Mouse (Mus musculus) forebrain, embryonic 12.5 days (tissue): Measurements from ENCODE around the gene Ulk4. TPM values are rescaled to one million over a fixed set of nuclear protein-coding genes. Genes with fewer than 3 reads are reported as not detected.
"Not testable (repeated sequence)": the region's sequence is repeated elsewhere in the genome, so short reads cannot be mapped to it uniquely, and the experiment has no call there.

Experiments
- ATAC-seq: fragments of 200-750 bp; cut with Nextera tagmentation; 2 replicates; pipeline ENCODE4 v1.8.0; 2017; ENCODE audit warnings: moderate TSS enrichment; ENCODE audit not compliant: low FRiP score
- H3K27ac ChIP-seq: fragments of 300-500 bp; sonication (generic); 2 replicates; pipeline ENCODE4 v1.5.1; 2016; ENCODE audit warnings: mild to moderate bottlenecking
- H3K27me3 ChIP-seq: fragments of 300-500 bp; sonication (generic); 2 replicates; pipeline ENCODE4 v1.6.1; 2016; ENCODE audit warnings: mild to moderate bottlenecking
- H3K36me3 ChIP-seq: fragments of 300-500 bp; sonication (generic); replicated peaks from 2 replicates; pipeline ENCODE4 v1.6.1; 2016; ENCODE audit warnings: mild to moderate bottlenecking
- H3K4me1 ChIP-seq: fragments of 300-500 bp; sonication (generic); 2 replicates; pipeline ENCODE4 v1.6.1; 2016
- H3K4me2 ChIP-seq: fragments of 300-500 bp; sonication (generic); 2 replicates; pipeline ENCODE4 v1.6.1; 2016; ENCODE audit warnings: mild to moderate bottlenecking, moderate library complexity
- H3K4me3 ChIP-seq: fragments of 300-500 bp; sonication (generic); replicated peaks from 2 replicates; pipeline ENCODE4 v1.5.1; 2016; ENCODE audit warnings: mild to moderate bottlenecking
- H3K9ac ChIP-seq: fragments of 300-500 bp; sonication (generic); 2 replicates; pipeline ENCODE4 v1.6.1; 2016; ENCODE audit warnings: mild to moderate bottlenecking
- H3K9me3 ChIP-seq: fragments of 300-500 bp; sonication (generic); 2 replicates; pipeline ENCODE4 v1.6.1; 2016
- WGBS: fragments of 180-500 bp; shearing (Covaris S2); methylation state at CpG from one replicate; pipeline ENCODE4 v1.1.7; 2016; 5-methylcytosine and 5-hydroxymethylcytosine counted together
- polyA plus RNA-seq: library from polyadenylated mRNA; unstranded; fragments of >200 nt; fragmentation: Nextera tagmentation; extraction: Ambion mirVana; gene quantifications from 2 replicates; pipeline ENCODE4 v1.2.1, GENCODE M21; 2016

The Ulk4 gene
- polyA plus RNA-seq, 1 experiment from 2014 or later: 179 TPM

DNA sequence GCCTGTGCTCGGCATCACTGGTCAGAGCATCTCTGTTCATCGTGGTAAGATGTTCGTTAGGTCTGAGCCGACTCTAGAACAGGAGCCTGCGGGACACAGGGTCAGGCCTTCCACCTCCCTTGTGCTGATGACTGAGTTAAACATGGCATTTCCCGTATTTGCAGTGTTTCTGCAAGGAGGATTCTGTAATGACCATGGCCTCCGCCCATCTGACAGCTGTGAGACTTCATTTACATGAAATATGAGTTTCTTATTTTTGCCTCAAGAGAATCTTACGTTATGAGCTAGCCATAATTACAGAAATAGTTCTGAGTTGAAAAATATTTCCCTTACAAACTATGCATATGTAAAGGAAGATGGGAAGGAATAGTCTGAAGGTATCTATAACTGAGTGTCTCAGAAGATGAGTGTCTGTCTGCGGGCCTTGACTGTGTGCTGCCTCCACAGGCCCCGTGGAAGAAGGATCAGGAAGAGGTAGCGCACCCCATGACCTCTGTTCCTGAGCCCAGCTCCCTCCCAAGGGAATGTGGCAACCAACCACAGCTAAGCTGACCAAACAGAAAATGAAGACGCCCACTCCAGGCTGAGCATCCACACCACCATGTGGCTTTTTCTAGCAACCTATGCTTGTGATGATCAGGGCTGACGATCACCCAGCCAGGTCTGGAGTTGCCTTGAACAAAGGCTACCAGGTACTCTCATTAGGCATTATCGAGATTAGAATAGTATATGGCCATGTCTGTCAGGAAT, 212.2 kb downstream of the Ulk4 start:
- Histone ChIP-seq H3K27me3 (peaks cover 5% of the 10 kb centered on the region; the same call in 1 of the 2 replicates), H3K27ac (no peak overlapping the region), H3K4me2 (no peak overlapping the region), H3K9ac (no peak overlapping the region), H3K9me3 (no peaks in the 10 kb centered on the region), H3K4me3 (no peak overlapping the region), H3K4me1 (peaks cover 21% of the 10 kb centered on the region), H3K36me3 (no peaks in the 10 kb centered on the region)
- WGBS: 84% methylated on average over 14 of the region's 14 CpGs
- ATAC-seq: no peak

DNA sequence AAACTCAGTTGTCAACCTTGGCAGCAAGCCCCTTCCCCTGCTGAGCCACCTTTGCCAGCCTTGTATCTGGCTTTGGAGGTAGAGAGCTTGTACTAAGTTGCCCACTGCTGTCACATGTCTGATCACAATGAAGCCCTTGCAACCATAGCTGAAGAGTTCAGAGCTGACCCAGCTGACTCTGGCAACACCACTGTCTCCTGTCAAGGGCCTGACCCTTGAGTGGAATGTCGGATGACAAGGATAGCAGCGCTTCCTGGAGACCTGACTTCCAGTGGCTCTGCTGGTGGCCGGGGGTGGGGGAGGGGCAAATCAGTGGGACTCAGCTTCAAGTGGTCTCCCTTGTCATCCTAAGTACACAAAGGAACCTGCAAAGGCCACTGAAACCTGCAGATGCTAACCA, 214.3 kb downstream of the Ulk4 start:
- Histone ChIP-seq H3K4me1 (peaks cover 31% of the 10 kb centered on the region), H3K27me3 (peaks cover 5% of the 10 kb centered on the region; the same call in 1 of the 2 replicates), H3K36me3 (no peaks in the 10 kb centered on the region), H3K4me2 (no peak overlapping the region), H3K4me3 (no peak overlapping the region), H3K9ac (no peak overlapping the region), H3K27ac (no peak overlapping the region), H3K9me3 (no peaks in the 10 kb centered on the region)
- ATAC-seq: no peak
- 64% methylated on average over 3 of the region's 3 CpGs for WGBS

DNA sequence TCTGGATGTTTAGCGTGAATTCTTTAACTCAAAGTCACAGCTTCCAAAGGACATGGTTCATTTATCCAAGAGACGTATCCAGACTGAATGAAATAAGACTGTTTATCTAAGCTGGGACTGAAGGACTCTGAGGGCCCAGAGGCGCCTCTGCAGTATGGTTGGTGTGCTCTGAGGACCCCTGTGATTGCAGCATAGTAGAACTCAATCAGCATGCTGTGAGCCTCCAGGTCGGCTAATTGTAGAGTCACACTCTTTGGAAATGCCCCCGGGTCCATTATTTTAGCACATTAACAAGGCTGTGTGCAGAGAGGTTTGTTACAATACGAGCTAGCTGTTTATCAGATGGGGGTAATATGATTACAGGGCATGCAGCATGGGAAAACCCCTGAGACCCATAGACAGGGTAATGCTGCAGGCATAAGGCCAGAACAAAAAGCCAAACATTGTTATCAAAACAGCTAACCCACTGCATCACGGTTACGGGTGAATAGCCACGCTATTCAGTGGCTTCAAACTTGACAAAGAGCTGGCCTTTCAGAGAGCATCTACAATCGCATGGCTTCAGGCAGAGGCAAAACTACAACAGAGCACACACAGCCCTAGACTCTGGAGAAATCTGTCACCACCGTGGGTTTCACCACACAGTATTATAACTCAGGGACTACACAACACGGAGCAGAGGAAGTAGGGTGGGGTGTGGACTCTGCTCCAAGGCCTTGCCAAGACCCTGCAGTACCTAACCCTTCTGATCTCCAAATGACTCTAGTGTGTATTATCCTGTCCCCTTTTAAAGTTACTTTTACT, 215.0 kb downstream of the Ulk4 start:
- 13% methylated on average over 12 of the region's 12 CpGs for WGBS
- H3K36me3 ChIP-seq: no peaks in the 10 kb centered on the region
- peak; percentile 66; the same call in 1 of the 2 replicates for ATAC-seq

DNA sequence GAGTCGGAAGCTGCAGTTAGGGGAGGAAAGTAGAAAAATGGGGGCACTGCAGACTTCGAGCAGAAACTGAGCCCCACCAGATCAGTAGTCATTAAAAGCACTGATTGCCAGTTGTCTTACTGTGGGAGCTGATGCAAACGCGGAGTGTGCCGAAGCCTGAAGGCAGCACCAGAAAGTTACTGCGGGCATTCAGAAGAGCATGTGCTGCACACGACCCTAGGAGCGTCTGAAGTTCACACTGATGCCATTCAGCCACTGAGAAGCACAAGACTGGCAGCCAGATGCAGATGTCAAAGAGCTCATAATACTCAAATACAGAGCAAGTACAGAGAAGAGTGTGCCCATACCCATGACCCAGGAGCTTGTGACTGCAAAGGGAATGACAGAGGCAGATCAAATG, 216.7 kb downstream of the Ulk4 start:
- H3K4me2 ChIP-seq: no peak overlapping the region
- H3K9ac ChIP-seq: no peak overlapping the region
- peaks cover 35% of the 10 kb centered on the region for H3K4me1 ChIP-seq
- H3K27ac ChIP-seq: no peak overlapping the region
- no peak overlapping the region for H3K4me3 ChIP-seq
- H3K27me3 ChIP-seq: peaks cover 5% of the 10 kb centered on the region; the same call in 1 of the 2 replicates
- no peaks in the 10 kb centered on the region for H3K36me3 ChIP-seq
- H3K9me3 ChIP-seq: no peaks in the 10 kb centered on the region
- no peak for ATAC-seq
- 83% methylated on average over 8 of the region's 8 CpGs for WGBS

More for the DNA sequence above, 215.0 kb downstream of the Ulk4 start:
- peak overlapping the region; percentile 21; the same call in 1 of the 2 replicates for H3K27ac ChIP-seq
- no peak overlapping the region for H3K4me3 ChIP-seq
- H3K9me3 ChIP-seq: no peaks in the 10 kb centered on the region
- peaks cover 35% of the 10 kb centered on the region for H3K4me1 ChIP-seq
- peaks cover 5% of the 10 kb centered on the region; the same call in 1 of the 2 replicates for H3K27me3 ChIP-seq
- no peak overlapping the region for H3K9ac ChIP-seq
- H3K4me2 ChIP-seq: peak overlapping the region; percentile 22; the same call in 1 of the 2 replicates

DNA sequence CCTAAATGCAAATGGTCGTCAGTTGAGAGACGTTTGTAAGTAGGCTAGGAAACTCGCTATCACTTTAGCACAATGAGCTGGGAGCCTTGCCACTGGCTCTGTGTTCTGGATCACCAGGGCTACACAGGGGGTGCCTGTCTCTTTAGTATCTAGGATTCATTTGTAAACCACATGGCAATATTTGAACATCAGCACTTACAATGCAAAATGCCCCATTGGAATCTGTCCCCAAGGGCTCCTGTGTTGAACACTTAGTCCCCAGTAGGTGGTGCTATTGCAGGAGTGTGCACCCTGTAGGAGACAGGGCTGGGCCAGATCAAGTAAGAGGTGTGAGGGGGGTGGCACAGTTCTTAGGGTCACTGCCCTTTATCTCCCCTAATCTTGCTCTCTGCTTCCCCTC, 217.7 kb downstream of the Ulk4 start:
- H3K4me3 ChIP-seq: no peak overlapping the region
- H3K27ac ChIP-seq: no peak overlapping the region
- H3K27me3 ChIP-seq: peaks cover under 1% of the 10 kb centered on the region; the same call in 1 of the 2 replicates
- H3K4me2 ChIP-seq: no peak overlapping the region
- no peak overlapping the region for H3K9ac ChIP-seq
- WGBS: 96% methylated on average over 3 of the region's 3 CpGs
- H3K36me3 ChIP-seq: no peaks in the 10 kb centered on the region
- H3K4me1 ChIP-seq: peaks cover 35% of the 10 kb centered on the region
- no peak for ATAC-seq
- no peaks in the 10 kb centered on the region for H3K9me3 ChIP-seq

DNA sequence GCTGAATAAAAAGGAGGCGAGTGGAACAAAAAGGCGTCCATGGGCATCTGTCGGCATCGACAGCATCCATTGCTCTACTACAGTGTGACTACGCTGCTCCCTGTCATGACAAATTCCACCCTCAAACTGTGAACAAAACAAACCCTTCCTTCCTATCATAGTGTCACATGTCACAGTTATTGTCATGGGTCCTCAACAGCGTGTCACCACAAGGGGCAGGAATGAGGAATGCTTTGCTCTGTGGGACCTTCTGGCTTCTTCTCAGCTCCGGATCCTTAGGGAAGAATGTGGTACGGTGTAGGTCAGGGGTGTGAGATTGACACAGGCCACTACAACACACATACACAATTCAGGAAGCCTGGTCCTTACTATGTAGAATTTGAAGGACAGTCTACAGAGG, 218.5 kb downstream of the Ulk4 start:
- Histone ChIP-seq H3K4me3 (no peak overlapping the region), H3K9me3 (no peaks in the 10 kb centered on the region), H3K27me3 (no peaks in the 10 kb centered on the region), H3K36me3 (no peaks in the 10 kb centered on the region), H3K27ac (0 out of 2 replicates have a peak overlapping the region, but pooled peaks have one; percentile 8), H3K9ac (no peak overlapping the region), H3K4me1 (peaks cover 35% of the 10 kb centered on the region), H3K4me2 (no peak overlapping the region)
- no peak for ATAC-seq
- WGBS: 82% methylated on average over 8 of the region's 8 CpGs

DNA sequence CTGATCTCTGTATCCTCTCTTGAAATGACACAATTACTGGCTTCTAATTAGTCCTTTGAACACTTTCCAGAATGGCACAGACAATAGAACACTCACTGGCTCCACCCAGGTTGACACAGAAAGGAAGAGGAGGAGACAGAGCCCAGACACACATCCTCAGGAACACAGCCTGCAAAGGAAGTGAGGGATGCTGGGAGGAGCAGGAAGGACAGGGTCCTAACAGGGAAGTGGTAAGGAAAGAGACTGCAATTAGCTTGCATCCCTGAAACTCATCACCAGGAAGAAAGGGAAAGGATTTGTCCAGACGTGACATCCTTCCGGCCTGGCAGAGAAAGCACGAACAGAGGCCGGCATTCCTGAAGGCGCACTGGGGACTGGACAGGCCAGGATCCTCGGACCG, 218.9 kb downstream of the Ulk4 start:
- Histone ChIP-seq H3K4me2 (no peak overlapping the region), H3K36me3 (no peaks in the 10 kb centered on the region), H3K9ac (no peak overlapping the region), H3K4me3 (no peak overlapping the region), H3K27ac (no peak overlapping the region), H3K9me3 (no peaks in the 10 kb centered on the region), H3K4me1 (peaks cover 34% of the 10 kb centered on the region), H3K27me3 (no peaks in the 10 kb centered on the region)
- WGBS: 79% methylated on average over 7 of the region's 7 CpGs
- ATAC-seq: 0 out of 2 replicates have a peak, but pooled peaks have one; percentile 46

DNA sequence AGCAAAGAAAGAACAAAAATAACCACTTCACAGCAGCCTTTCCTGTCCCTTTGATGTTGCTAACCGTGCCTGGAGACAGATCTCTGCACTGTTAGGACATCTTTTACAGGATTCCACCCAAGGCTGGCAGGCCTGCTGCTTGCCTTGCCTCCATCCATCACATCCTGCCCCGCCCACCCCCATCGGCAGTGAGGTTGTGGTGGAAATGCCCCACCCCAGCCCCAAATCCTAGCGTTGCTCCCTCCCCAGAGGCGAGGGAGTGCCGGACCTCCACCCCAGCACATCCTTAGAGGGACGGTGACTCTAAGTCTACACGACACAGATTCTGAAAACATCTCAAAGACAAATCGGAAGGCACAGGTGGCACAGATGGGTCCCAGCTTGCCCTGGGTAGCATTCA, 219.6 kb downstream of the Ulk4 start:
- Histone ChIP-seq H3K4me1 (peaks cover 27% of the 10 kb centered on the region), H3K36me3 (no peaks in the 10 kb centered on the region), H3K9ac (no peak overlapping the region), H3K27ac (0 out of 2 replicates have a peak overlapping the region, but pooled peaks have one; percentile 31), H3K4me2 (no peak overlapping the region), H3K27me3 (no peaks in the 10 kb centered on the region), H3K9me3 (no peaks in the 10 kb centered on the region), H3K4me3 (no peak overlapping the region)
- ATAC-seq: no peak
- WGBS: 73% methylated on average over 9 of the region's 9 CpGs

DNA sequence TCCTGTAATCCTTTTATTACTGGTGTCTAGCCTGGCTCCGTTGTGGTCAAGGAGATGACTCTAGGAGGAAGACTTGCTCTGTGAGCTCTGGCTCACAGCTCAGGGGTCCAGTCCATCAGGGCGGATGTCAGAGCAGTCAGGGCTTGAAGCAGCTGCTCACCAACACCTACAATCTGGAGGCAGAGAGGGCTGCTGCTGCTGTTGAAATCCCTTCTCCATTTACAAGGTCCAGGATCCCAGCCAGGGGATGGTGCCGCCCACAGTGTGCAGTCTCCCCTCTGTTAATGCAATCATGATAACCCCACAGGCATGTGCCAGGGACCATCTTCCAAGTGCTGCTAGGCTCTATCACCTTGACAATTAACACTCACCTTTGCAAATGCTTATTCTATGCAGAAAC, 220.5 kb downstream of the Ulk4 start:
- no peak overlapping the region for H3K27ac ChIP-seq
- no peaks in the 10 kb centered on the region for H3K27me3 ChIP-seq
- no peaks in the 10 kb centered on the region for H3K36me3 ChIP-seq
- no peak overlapping the region for H3K4me2 ChIP-seq
- H3K9me3 ChIP-seq: no peaks in the 10 kb centered on the region
- ATAC-seq: no peak
- WGBS: 85% methylated on average over 3 of the region's 3 CpGs
- H3K4me3 ChIP-seq: no peak overlapping the region
- peaks cover 18% of the 10 kb centered on the region for H3K4me1 ChIP-seq
- no peak overlapping the region for H3K9ac ChIP-seq

DNA sequence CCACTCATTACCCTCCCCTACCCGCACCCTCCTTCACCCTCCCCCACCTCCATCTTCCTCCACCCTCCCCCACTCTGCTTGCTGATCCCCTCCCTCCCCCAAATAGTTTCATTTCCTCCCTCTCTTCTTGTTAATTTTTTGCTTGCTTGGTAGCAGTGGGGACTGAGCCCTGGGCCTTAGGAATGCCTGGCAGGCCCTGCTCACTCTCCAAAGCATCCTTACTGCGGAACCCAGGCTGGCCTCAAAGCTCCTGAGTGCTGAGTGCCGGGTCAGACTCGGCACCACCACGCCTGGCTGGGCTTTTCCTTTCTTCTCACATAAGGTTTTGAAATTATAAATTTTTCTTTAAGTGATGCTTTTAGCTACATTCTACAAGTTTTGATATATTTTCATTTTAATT, 221.0 kb downstream of the Ulk4 start:
- no peak overlapping the region for H3K9ac ChIP-seq
- H3K27ac ChIP-seq: no peak overlapping the region
- 77% methylated on average over 5 of the region's 5 CpGs for WGBS
- H3K27me3 ChIP-seq: no peaks in the 10 kb centered on the region
- H3K4me2 ChIP-seq: no peak overlapping the region
- ATAC-seq: no peak
- peaks cover 15% of the 10 kb centered on the region for H3K4me1 ChIP-seq
- H3K9me3 ChIP-seq: no peaks in the 10 kb centered on the region
- H3K4me3 ChIP-seq: no peak overlapping the region
- no peaks in the 10 kb centered on the region for H3K36me3 ChIP-seq

DNA sequence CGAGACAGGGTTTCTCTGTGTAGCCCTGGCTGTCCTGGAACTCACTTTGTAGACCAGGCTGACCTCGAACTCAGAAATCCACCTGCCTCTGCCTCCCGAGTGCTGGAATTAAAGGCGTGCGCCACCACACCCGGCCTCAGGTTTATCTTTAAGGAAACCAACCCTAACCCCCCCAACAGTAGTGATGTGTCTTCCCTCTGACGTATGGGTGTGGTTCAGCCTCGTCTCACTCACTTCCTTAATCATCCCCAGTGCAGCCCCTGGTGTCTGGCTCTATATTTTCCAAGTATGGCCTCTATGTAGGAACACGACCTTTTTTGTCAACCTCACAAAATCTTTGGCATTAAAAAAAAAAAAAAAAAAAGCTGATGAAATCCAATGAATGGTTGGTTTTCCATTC, 231.3 kb downstream of the Ulk4 start:
- not testable (repeated sequence) for H3K4me1 ChIP-seq, H3K9me3 ChIP-seq, H3K36me3 ChIP-seq, H3K4me2 ChIP-seq, H3K27me3 ChIP-seq, H3K4me3 ChIP-seq, H3K27ac ChIP-seq, ATAC-seq, H3K9ac ChIP-seq
- 91% methylated on average over 9 of the region's 9 CpGs for WGBS

DNA sequence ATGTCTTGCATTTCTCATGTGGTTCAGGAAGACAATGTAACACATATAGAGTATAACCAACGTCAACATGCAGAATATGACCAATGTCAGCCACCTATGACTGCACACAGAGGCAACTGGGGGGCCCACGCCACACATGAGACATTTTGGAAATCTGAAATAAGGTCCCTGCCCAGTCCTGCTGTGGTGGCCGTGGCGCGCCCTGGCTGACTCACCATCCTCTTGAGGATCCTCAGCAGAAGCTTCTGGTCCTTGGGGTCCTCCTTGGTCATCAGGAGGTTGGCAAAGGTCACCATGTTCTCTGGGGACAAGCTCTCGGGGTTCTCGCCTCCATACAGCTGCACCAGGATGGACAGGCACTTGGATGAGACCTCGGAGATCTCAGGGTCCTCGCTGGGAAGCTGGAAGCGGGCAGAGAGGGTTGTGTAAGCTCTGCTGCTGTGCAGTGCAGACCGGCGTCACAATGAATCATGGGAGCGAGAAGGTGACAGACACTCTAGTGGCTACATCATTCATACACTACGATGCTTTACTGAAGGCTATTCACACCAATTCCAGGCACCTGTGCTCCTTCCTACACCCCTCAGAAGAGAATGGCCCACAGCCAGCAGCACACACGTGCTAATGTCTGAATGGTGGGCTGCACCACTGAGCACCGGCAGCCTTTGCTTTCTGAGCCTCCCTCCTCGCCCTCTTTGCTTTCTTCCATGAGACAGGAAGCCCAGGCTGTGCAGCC, 232.4 kb downstream of the Ulk4 start:
- WGBS: 79% methylated on average over 17 of the region's 17 CpGs
- ATAC-seq: no peak
- H3K27me3 ChIP-seq: no peaks in the 10 kb centered on the region
- H3K9me3 ChIP-seq: no peaks in the 10 kb centered on the region
- peaks cover 4% of the 10 kb centered on the region; the same call in 1 of the 2 replicates for H3K4me1 ChIP-seq
- H3K4me3 ChIP-seq: no peak overlapping the region
- no peak overlapping the region for H3K9ac ChIP-seq
- H3K36me3 ChIP-seq: no peaks in the 10 kb centered on the region
- peak overlapping the region; percentile 9; the same call in 1 of the 2 replicates for H3K27ac ChIP-seq
- H3K4me2 ChIP-seq: no peak overlapping the region
